Mouse (Mus musculus) large intestine, adult 2 months (tissue): ENCODE data around the gene Vkorc1l1. TPM values are rescaled to one million over a fixed set of nuclear protein-coding genes. Genes with fewer than 3 reads are reported as not detected.

ENCODE experiments used
- DNase-seq: peaks from one replicate; pipeline ENCODE4 v3.0.0-alpha.2; 2012; ENCODE audit warnings: low read depth, low spot score
- WGBS: fragments of 180-500 bp; shearing (Covaris S2); methylation state at CpG from one replicate; pipeline ENCODE4 v1.1.7; 2018; 5-methylcytosine and 5-hydroxymethylcytosine counted together
- polyA plus RNA-seq: library from polyadenylated mRNA; depleted of rRNA; stranded (reverse); fragments of >200 nt; gene quantifications from 2 replicates; pipeline ENCODE4 v1.2.3, GENCODE M21; 2012

Gene Vkorc1l1
- polyA plus RNA-seq, 1 experiment: 19.7 TPM

GRCm38 (mm10) chr5:129997700-129998099 is 55.9 kb downstream of the Vkorc1l1 start:
- WGBS: 76% methylated on average over 19 of the region's 19 CpGs
- DNase-seq: no peak

GRCm38 (mm10) chr5:129999097-129999496 is 57.3 kb downstream of the Vkorc1l1 start:
- peak; percentile 45 for DNase-seq
- 28% methylated on average over 4 of the region's 4 CpGs for WGBS

- WGBS: 43% methylated on average over 12 of the region's 12 CpGs
- DNase-seq: peak; percentile 21
These were observed 59.0 kb downstream of the Vkorc1l1 start for GRCm38 (mm10) chr5:130000735-130001134.

- 36% methylated on average over 5 of the region's 5 CpGs for WGBS
- no peak for DNase-seq
These were observed 59.7 kb downstream of the Vkorc1l1 start for GRCm38 (mm10) chr5:130001356-130001987.

- WGBS: under 1% methylated on average over 39 of the region's 39 CpGs
- peak; percentile 55 for DNase-seq
These were observed 60.8 kb downstream of the Vkorc1l1 start, which contains the start of gene Gusb for GRCm38 (mm10) chr5:130002301-130003146. Gene Gusb, minus strand, starts transcription at chr5:130003049.

GRCm38 (mm10) chr5:130003229-130003628 is 61.5 kb downstream of the Vkorc1l1 start:
- 56% methylated on average over 7 of the region's 7 CpGs for WGBS

GRCm38 (mm10) chr5:130007344-130007743 is 65.6 kb downstream of the Vkorc1l1 start:
- 84% methylated on average over 1 of the region's 1 CpGs for WGBS

More at GRCm38 (mm10) chr5:130003229-130003628, 61.5 kb downstream of the Vkorc1l1 start:
- DNase-seq: no peak

GRCm38 (mm10) chr5:130008034-130008590 is 66.3 kb downstream of the Vkorc1l1 start:
- WGBS: 82% methylated on average over 6 of the region's 6 CpGs
- DNase-seq: no peak

More at GRCm38 (mm10) chr5:130007344-130007743, 65.6 kb downstream of the Vkorc1l1 start:
- DNase-seq: no peak

GRCm38 (mm10) chr5:130009784-130010183 is 68.0 kb downstream of the Vkorc1l1 start:
- no peak for DNase-seq
- WGBS: 91% methylated on average over 4 of the region's 4 CpGs

- WGBS: 98% methylated on average over 5 of the region's 5 CpGs
- DNase-seq: no peak
These were observed 69.2 kb downstream of the Vkorc1l1 start for GRCm38 (mm10) chr5:130010961-130011360.

- DNase-seq: no peak
- 97% methylated on average over 3 of the region's 3 CpGs for WGBS
These were observed 73.3 kb downstream of the Vkorc1l1 start for GRCm38 (mm10) chr5:130015104-130015503.

GRCm38 (mm10) chr5:130019461-130019860 is 77.7 kb downstream of the Vkorc1l1 start:
- no peak for DNase-seq
- 71% methylated on average over 8 of the region's 8 CpGs for WGBS

- DNase-seq: no peak
- 81% methylated on average over 5 of the region's 5 CpGs for WGBS
These were observed 79.7 kb downstream of the Vkorc1l1 start for GRCm38 (mm10) chr5:130021361-130021966.

- no peak for DNase-seq
- 78% methylated on average over 7 of the region's 7 CpGs for WGBS
These were observed 80.6 kb downstream of the Vkorc1l1 start for GRCm38 (mm10) chr5:130022366-130022765.

GRCm38 (mm10) chr5:130023067-130023766 is 81.4 kb downstream of the Vkorc1l1 start:
- WGBS: 27% methylated on average over 12 of the region's 12 CpGs
- no peak for DNase-seq

- under 1% methylated on average over 32 of the region's 32 CpGs for WGBS
- peak; percentile 92 for DNase-seq
These were observed 82.2 kb downstream of the Vkorc1l1 start for GRCm38 (mm10) chr5:130023767-130024539.

GRCm38 (mm10) chr5:130027134-130027533 is 85.4 kb downstream of the Vkorc1l1 start:
- DNase-seq: no peak
- WGBS: 53% methylated on average over 5 of the region's 5 CpGs

- no peak for DNase-seq
- WGBS: 74% methylated on average over 7 of the region's 7 CpGs
These were observed 85.9 kb downstream of the Vkorc1l1 start for GRCm38 (mm10) chr5:130027696-130028095.
